Mouse (Mus musculus): ENCODE measurements around the gene Camk1. TPM values are rescaled to one million over a fixed set of nuclear protein-coding genes. Genes with fewer than 3 reads are reported as not detected.

The Camk1 gene
- total and polyA plus RNA-seq, 3 experiments = 0.20 to 5.3 (median 1.4) TPM

- Histone ChIP-seq H3K36me3 (replicated peaks in 1 of 2; ENCODE audit: control insufficient read depth in 1 of 2, insufficient read depth in 1 of 2, low read length in 1 of 2) (peaks cover 22 to 35% of the 10 kb centered on the region in 2 experiments), H3K9me3 (replicated peaks; ENCODE audit: low read length) (no peaks in the 10 kb centered on the region), H3K79me2 (replicated peaks; ENCODE audit: control insufficient read depth, extremely low read depth, insufficient read depth, poor library complexity, severe bottlenecking) (peaks cover 40% of the 10 kb centered on the region), H3K4me1 (ENCODE audit: control insufficient read depth in 1 of 2, insufficient read depth in 2 of 2) (peaks cover 10 to 32% of the 10 kb centered on the region in 2 experiments), H3K27me3 (replicated peaks) (no peaks in the 10 kb centered on the region), H3K4me3 (replicated peaks in 1 of 3; ENCODE audit: low read depth in 2 of 3, low read length in 2 of 3, poor library complexity in 1 of 3) (peak overlapping the region; percentile 91 to 98 (median 97)), H3K27ac (ENCODE audit: insufficient read depth, low read depth) (peak overlapping the region; percentile 31), H3K9ac (ENCODE audit: insufficient read depth, low read depth) (peak overlapping the region; percentile 90), H3K4me2 (ENCODE audit: insufficient read depth, low read depth, poor library complexity, severe bottlenecking) (peak overlapping the region; percentile 94)
- DNase-seq (ENCODE audit: extremely low read depth) = peak; percentile 63
- TF ChIP-seq MAZ (IDR thresholded peaks at IDR 0.05; ENCODE audit: low read depth, low read length) (0 out of 2 replicates have a peak, but pooled peaks have one; percentile 75), E2F4 (IDR thresholded peaks at IDR 0.05; ENCODE audit: insufficient replicate concordance, low read depth, low read length) (no peak), ZC3H11A (IDR thresholded peaks at IDR 0.05; ENCODE audit: low read depth, low read length) (peak; percentile 33), IRF4 (IDR thresholded peaks at IDR 0.05; ENCODE audit: low read depth, low read length) (0 out of 2 replicates have a peak, but pooled peaks have one; percentile 12), MXI1 (IDR thresholded peaks at IDR 0.05; ENCODE audit: low read depth, low read length) (no peak), MEF2A (IDR thresholded peaks at IDR 0.05; ENCODE audit: borderline replicate concordance, low read depth, low read length) (peak; percentile 23; the same call in 1 of the 2 replicates), SMC3 (IDR thresholded peaks at IDR 0.05; ENCODE audit: low read depth, low read length) (peak; percentile 63), SIN3A (IDR thresholded peaks at IDR 0.05; ENCODE audit: low read length) (peak; percentile 25; the same call in 1 of the 2 replicates), CTCF (conservative IDR thresholded peaks at IDR 0.05 in 1 of 2, IDR thresholded peaks at IDR 0.05 in 1 of 2; ENCODE audit: low read depth in 2 of 2, low read length in 2 of 2) (peak in 1 of 2 experiments; percentile 79; a peak in 2 of 4 replicates), JUND (conservative IDR thresholded peaks at IDR 0.05; ENCODE audit: low read depth, low read length) (no peak), CHD2 (IDR thresholded peaks at IDR 0.05; ENCODE audit: low read length) (peak; percentile 82), ZNF384 (IDR thresholded peaks at IDR 0.05; ENCODE audit: low read depth, low read length) (0 out of 2 replicates have a peak, but pooled peaks have one; percentile 13), RAD21 (IDR thresholded peaks at IDR 0.05; ENCODE audit: low read depth, low read length) (peak; percentile 78)
- dilution Hi-C loops (cut with MboI; ENCODE audit: extremely low pct_ligation_motif_present, extremely low pct_unique_long_range_greater_than_20kb, low sequenced_read_pairs) (no loop called here), in situ Hi-C loops (cut with MboI; ENCODE audit: low pct_ligation_motif_present, low pct_unique_long_range_greater_than_20kb, low sequenced_read_pairs) (loop anchor here (10.0 to 25.0 kb wide), 2 partner anchors 263 to 596 kb away; partner anchors contain the start of gene Thumpd3)
Observed at GRCm38 (mm10) chr6:113308141-113308540, 35.6 kb downstream of the Camk1 start.

- no peak for TF ChIP-seq NRF1 (IDR thresholded peaks at IDR 0.05; ENCODE audit: low read depth, low read length)
- TF ChIP-seq RAD21 (IDR thresholded peaks at IDR 0.05; ENCODE audit: low read depth, low read length) = no peak
- no peak for TF ChIP-seq GABPA (IDR thresholded peaks at IDR 0.05; ENCODE audit: insufficient replicate concordance, low read depth, low read length)
- no peak for TF ChIP-seq MAFK (IDR thresholded peaks at IDR 0.05; ENCODE audit: insufficient replicate concordance, low read length)
- TF ChIP-seq ELF1 (IDR thresholded peaks at IDR 0.05; ENCODE audit: low read depth, low read length) = 0 out of 2 replicates have a peak, but pooled peaks have one; percentile 5
- no peak for TF ChIP-seq KAT2A (IDR thresholded peaks at IDR 0.05; ENCODE audit: insufficient replicate concordance, low read length)
- TF ChIP-seq ZKSCAN1 (IDR thresholded peaks at IDR 0.05; ENCODE audit: borderline replicate concordance, low read depth, low read length) = no peak
- no peak for TF ChIP-seq MAZ (IDR thresholded peaks at IDR 0.05; ENCODE audit: low read depth, low read length)
- TF ChIP-seq CTCF (conservative IDR thresholded peaks at IDR 0.05 in 1 of 2, IDR thresholded peaks at IDR 0.05 in 1 of 2; ENCODE audit: low read depth in 2 of 2, low read length in 2 of 2) = no peak
- Histone ChIP-seq H3K9ac (ENCODE audit: insufficient read depth, low read depth) (peak overlapping the region; percentile 90), H3K4me3 (replicated peaks in 1 of 3; ENCODE audit: low read depth in 2 of 3, low read length in 2 of 3, poor library complexity in 1 of 3) (peak overlapping the region; percentile 91 to 98 (median 97)), H3K79me2 (replicated peaks; ENCODE audit: control insufficient read depth, extremely low read depth, insufficient read depth, poor library complexity, severe bottlenecking) (peaks cover 38% of the 10 kb centered on the region), H3K27ac (ENCODE audit: insufficient read depth, low read depth) (peak overlapping the region; percentile 77), H3K4me2 (ENCODE audit: insufficient read depth, low read depth, poor library complexity, severe bottlenecking) (peak overlapping the region; percentile 94), H3K27me3 (replicated peaks) (no peaks in the 10 kb centered on the region), H3K9me3 (replicated peaks; ENCODE audit: low read length) (no peaks in the 10 kb centered on the region), H3K4me1 (ENCODE audit: control insufficient read depth in 1 of 2, insufficient read depth in 2 of 2) (peaks cover 10 to 34% of the 10 kb centered on the region in 2 experiments), H3K36me3 (replicated peaks in 1 of 2; ENCODE audit: control insufficient read depth in 1 of 2, insufficient read depth in 1 of 2, low read length in 1 of 2) (peaks cover 19 to 30% of the 10 kb centered on the region in 2 experiments)
- peak; percentile 35 for DNase-seq (ENCODE audit: extremely low read depth)
- dilution Hi-C loops (cut with MboI; ENCODE audit: extremely low pct_ligation_motif_present, extremely low pct_unique_long_range_greater_than_20kb, low sequenced_read_pairs) (no loop called here), in situ Hi-C loops (cut with MboI; ENCODE audit: low pct_ligation_motif_present, low pct_unique_long_range_greater_than_20kb, low sequenced_read_pairs) (loop anchor here (10.0 to 25.0 kb wide), 2 partner anchors 263 to 595 kb away; partner anchors contain the start of gene Thumpd3)
Observed at GRCm38 (mm10) chr6:113307481-113308121, 36.2 kb downstream of the Camk1 start.
